Mouse (Mus musculus): ENCODE results near the gene Pygl. TPM values are rescaled to one million over a fixed set of nuclear protein-coding genes. Genes with fewer than 3 reads are reported as not detected.

Gene Pygl
- polyA plus RNA-seq (2012; rRNA removed) (16.5 and 18.3 TPM in 2 replicates), polyA plus RNA-seq (2014; fragmentation: Nextera tagmentation; extraction: Ambion mirVana) (21.9 and 23.3 TPM in 2 replicates)

DNA sequence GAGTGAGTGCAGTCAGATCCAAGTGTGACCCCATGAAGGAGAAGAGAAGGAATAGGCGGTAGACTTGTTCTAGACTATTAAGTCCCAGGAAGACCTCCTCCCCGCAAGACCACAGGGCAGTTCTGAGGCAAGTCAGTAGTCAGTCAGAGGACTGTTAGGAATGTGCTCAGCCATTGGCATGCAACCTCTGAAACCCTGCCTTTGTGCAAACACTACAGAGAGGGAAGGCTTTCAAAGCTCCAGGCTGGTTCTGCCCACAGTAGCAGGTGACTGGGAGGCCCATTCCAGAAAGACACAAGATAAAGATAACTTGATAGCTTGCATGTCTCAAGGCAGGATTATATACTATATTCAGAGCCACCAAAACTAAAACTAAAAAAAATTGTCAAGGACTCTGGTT lies at the start of gene Pygl:
Gene Pygl, minus strand, starts transcription at position 195 of the 400 bp plus-strand sequence.
- ATAC-seq (ENCODE audit: low FRiP score, low read depth), result no peak
- Histone ChIP-seq H3K4me2 (replicated peaks; ENCODE audit: low read depth, low read length, severe bottlenecking) (no peak within 1 kb of the TSS), H3K9ac (ENCODE audit: low read depth, low read length, severe bottlenecking) (no peak within 1 kb of the TSS), H3K27me3 (ENCODE audit: control insufficient read depth, insufficient read depth, low read length) (no peaks in the 10 kb centered on the region), H3K9me3 (ENCODE audit: control insufficient read depth, low read length) (no peaks in the 10 kb centered on the region), H3K36me3 (ENCODE audit: control insufficient read depth, insufficient read depth, low read length) (no peaks in the 10 kb centered on the region), H3K4me1 (ENCODE audit: control insufficient read depth, insufficient read depth, low read length) (peaks cover 12% of the 10 kb centered on the region), H3K27ac (replicated peaks; ENCODE audit: low read depth, low read length) (no peak within 1 kb of the TSS), H3K4me3 (replicated peaks; ENCODE audit: low read length) (no peak within 1 kb of the TSS)
- DNase-seq (ENCODE audit: low spot score), result no peak
- WGBS, result 77% methylated on average over 2 of the region's 2 CpGs
- no peak for TF ChIP-seq POLR2A (IDR thresholded peaks at IDR 0.05; ENCODE audit: borderline replicate concordance, extremely low read depth, insufficient read depth, insufficient read length)

DNA sequence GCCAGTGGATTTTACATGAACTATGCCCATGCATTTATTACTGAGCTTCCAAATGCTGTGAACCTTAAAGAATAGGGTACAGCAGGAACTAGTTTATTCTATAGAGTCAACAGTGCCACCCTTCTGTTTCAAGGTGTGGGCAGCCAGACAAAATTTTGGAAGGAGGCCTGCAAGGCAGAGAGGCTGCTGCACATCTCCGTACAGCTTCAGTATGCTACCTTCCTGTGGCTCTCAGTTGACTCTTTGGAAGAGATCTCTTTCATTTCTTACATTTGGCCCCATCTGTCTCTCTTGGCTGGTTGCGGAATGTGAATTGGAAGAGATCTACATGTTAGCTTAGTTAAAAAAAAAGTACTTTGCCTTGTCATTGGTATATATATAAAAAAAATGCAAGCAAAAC lies 49.6 kb upstream of the Pygl start:
- TF ChIP-seq POLR2A (IDR thresholded peaks at IDR 0.05; ENCODE audit: borderline replicate concordance, extremely low read depth, insufficient read depth, insufficient read length), result no peak
- Histone ChIP-seq H3K9ac (ENCODE audit: low read depth, low read length, severe bottlenecking) (no peak overlapping the region), H3K27ac (replicated peaks; ENCODE audit: low read depth, low read length) (no peak overlapping the region), H3K27me3 (ENCODE audit: control insufficient read depth, insufficient read depth, low read length) (no peaks in the 10 kb centered on the region), H3K4me1 (ENCODE audit: control insufficient read depth, insufficient read depth, low read length) (no peaks in the 10 kb centered on the region), H3K9me3 (ENCODE audit: control insufficient read depth, low read length) (no peaks in the 10 kb centered on the region), H3K4me2 (replicated peaks; ENCODE audit: low read depth, low read length, severe bottlenecking) (no peak overlapping the region), H3K36me3 (ENCODE audit: control insufficient read depth, insufficient read depth, low read length) (no peaks in the 10 kb centered on the region), H3K4me3 (replicated peaks; ENCODE audit: low read length) (no peak overlapping the region)
- no peak for ATAC-seq (ENCODE audit: low FRiP score, low read depth)
- DNase-seq (ENCODE audit: low spot score), result no peak
- WGBS, result 93% methylated on average over 2 of the region's 2 CpGs

DNA sequence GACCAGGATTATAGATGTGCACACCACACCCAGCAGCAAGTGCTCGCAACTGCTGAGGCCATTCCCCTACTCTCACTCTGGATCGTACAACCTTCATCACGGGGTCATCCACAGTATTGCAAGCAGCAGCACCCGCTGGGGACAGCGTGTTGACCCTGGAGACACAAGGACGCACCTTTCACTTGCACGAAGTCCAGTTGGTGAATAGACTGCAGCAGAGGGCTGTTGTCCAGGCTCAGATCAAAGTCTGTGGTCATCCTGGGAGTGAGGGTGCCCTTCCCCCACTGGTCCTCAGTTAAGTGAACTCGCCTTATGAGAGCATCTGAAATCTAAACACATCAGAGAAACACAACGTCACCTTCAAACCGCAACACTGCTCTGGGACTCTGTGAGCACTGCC lies 49.1 kb upstream of the Pygl start:
- no peak overlapping the region for H3K4me3 ChIP-seq (replicated peaks; ENCODE audit: low read length)
- no peak for TF ChIP-seq POLR2A (IDR thresholded peaks at IDR 0.05; ENCODE audit: borderline replicate concordance, extremely low read depth, insufficient read depth, insufficient read length)
- 84% methylated on average over 10 of the region's 10 CpGs for WGBS

DNA sequence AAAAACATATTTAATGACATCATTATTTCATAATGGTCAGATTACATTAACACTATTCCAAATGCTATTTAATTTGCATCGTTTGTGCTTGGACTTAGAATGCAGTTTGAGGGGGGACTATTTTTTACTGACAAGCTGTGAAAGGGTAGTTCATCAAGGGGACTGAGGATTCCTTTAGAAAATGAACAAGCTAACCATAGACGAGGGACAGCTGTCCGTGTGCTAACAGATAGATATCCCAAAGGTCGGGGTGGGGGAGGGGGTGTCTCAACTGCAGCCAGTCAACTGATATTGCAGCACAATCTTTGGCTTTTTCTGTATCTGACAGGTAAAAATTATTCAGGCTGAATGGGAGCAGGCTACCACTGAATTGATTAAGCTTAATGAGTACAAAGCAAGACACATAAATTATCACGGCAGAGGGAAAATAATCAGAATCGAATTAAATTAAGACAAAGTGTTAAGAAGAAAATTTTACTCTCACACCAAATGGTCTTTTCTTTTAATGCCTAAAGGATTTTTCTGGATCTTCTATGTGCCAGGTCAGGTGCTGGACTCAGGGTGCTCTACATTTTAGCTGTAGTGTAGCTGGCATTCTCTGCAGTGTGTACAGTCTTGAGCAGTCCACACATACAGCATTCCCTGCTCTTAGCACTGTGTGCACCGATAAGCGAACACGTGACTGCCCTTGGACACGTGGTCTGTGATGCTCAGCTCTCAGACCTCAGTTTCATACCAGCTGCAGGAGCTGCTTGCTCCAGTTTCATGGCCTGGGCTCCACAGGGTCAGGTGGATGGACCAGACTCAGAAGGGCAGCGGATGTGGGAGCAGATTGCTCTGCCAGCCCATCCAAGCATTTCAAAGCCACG lies 46.0 kb upstream of the Pygl start:
- no peak overlapping the region for H3K27ac ChIP-seq (replicated peaks; ENCODE audit: low read depth, low read length)
- no peak for TF ChIP-seq POLR2A (IDR thresholded peaks at IDR 0.05; ENCODE audit: borderline replicate concordance, extremely low read depth, insufficient read depth, insufficient read length)
- no peaks in the 10 kb centered on the region for H3K4me1 ChIP-seq (ENCODE audit: control insufficient read depth, insufficient read depth, low read length)
- H3K27me3 ChIP-seq (ENCODE audit: control insufficient read depth, insufficient read depth, low read length), result no peaks in the 10 kb centered on the region
- 66% methylated on average over 12 of the region's 12 CpGs for WGBS
- no peak overlapping the region for H3K4me2 ChIP-seq (replicated peaks; ENCODE audit: low read depth, low read length, severe bottlenecking)
- H3K9ac ChIP-seq (ENCODE audit: low read depth, low read length, severe bottlenecking), result no peak overlapping the region
- H3K36me3 ChIP-seq (ENCODE audit: control insufficient read depth, insufficient read depth, low read length), result no peaks in the 10 kb centered on the region
- no peak for DNase-seq (ENCODE audit: low spot score)
- H3K4me3 ChIP-seq (replicated peaks; ENCODE audit: low read length), result no peak overlapping the region
- no peaks in the 10 kb centered on the region for H3K9me3 ChIP-seq (ENCODE audit: control insufficient read depth, low read length)
- no peak for ATAC-seq (ENCODE audit: low FRiP score, low read depth)

More for the DNA sequence above, 49.1 kb upstream of the Pygl start:
- no peaks in the 10 kb centered on the region for H3K27me3 ChIP-seq (ENCODE audit: control insufficient read depth, insufficient read depth, low read length)
- DNase-seq (ENCODE audit: low spot score) (no peak), ATAC-seq (ENCODE audit: low FRiP score, low read depth) (no peak)
- H3K9ac ChIP-seq (ENCODE audit: low read depth, low read length, severe bottlenecking), result no peak overlapping the region
- H3K4me1 ChIP-seq (ENCODE audit: control insufficient read depth, insufficient read depth, low read length), result no peaks in the 10 kb centered on the region
- no peaks in the 10 kb centered on the region for H3K9me3 ChIP-seq (ENCODE audit: control insufficient read depth, low read length)
- H3K36me3 ChIP-seq (ENCODE audit: control insufficient read depth, insufficient read depth, low read length), result no peaks in the 10 kb centered on the region
- no peak overlapping the region for H3K27ac ChIP-seq (replicated peaks; ENCODE audit: low read depth, low read length)
- H3K4me2 ChIP-seq (replicated peaks; ENCODE audit: low read depth, low read length, severe bottlenecking), result no peak overlapping the region

DNA sequence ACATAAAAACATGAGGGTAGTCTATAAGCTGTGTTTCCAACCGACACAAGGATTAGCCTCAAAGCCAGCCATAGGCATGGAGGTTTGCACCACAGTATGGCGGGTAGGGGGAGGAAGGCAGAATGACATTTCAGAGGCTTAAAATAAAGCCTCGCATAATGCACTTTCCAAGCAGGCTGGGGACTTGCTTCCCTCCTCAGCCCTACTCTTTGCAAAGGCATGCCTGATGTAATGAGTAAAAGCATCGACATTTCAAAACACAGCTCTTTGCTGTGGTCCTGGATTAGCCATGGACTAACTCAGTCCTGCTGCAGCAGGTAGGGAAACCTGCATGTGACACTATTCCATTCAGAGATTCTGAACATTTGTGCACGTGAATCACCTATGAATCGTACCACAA lies 38.4 kb upstream of the Pygl start:
- WGBS, result 57% methylated on average over 6 of the region's 6 CpGs
- H3K9ac ChIP-seq (ENCODE audit: low read depth, low read length, severe bottlenecking), result no peak overlapping the region
- no peaks in the 10 kb centered on the region; the same call in 1 of the 2 replicates for H3K4me1 ChIP-seq (ENCODE audit: control insufficient read depth, insufficient read depth, low read length)
- no peaks in the 10 kb centered on the region for H3K36me3 ChIP-seq (ENCODE audit: control insufficient read depth, insufficient read depth, low read length)
- TF ChIP-seq POLR2A (IDR thresholded peaks at IDR 0.05; ENCODE audit: borderline replicate concordance, extremely low read depth, insufficient read depth, insufficient read length), result no peak
- DNase-seq (ENCODE audit: low spot score) (no peak), ATAC-seq (ENCODE audit: low FRiP score, low read depth) (no peak)
- H3K4me3 ChIP-seq (replicated peaks; ENCODE audit: low read length), result no peak overlapping the region
- no peak overlapping the region for H3K4me2 ChIP-seq (replicated peaks; ENCODE audit: low read depth, low read length, severe bottlenecking)
- H3K27me3 ChIP-seq (ENCODE audit: control insufficient read depth, insufficient read depth, low read length), result no peaks in the 10 kb centered on the region
- H3K27ac ChIP-seq (replicated peaks; ENCODE audit: low read depth, low read length), result no peak overlapping the region
- no peaks in the 10 kb centered on the region for H3K9me3 ChIP-seq (ENCODE audit: control insufficient read depth, low read length)
